Mouse (Mus musculus) liver, embryonic 12.5 days (tissue): ENCODE results near the gene Abcb4. TPM values are rescaled to one million over a fixed set of nuclear protein-coding genes. Genes with fewer than 3 reads are reported as not detected.
"Not testable (repeated sequence)": the region's sequence is repeated elsewhere in the genome, so short reads cannot be mapped to it uniquely, and the experiment has no call there.

Source experiments
- ATAC-seq: fragments of 200-750 bp; cut with Nextera tagmentation; 2 replicates; pipeline ENCODE4 v1.8.0; 2017; ENCODE audit warnings: moderate number of reproducible peaks, mild to moderate bottlenecking, moderate library complexity
- H3K27ac ChIP-seq: fragments of 300-500 bp; sonication (generic); 2 replicates; pipeline ENCODE4 v1.5.1; 2016; ENCODE audit warnings: mild to moderate bottlenecking
- H3K27me3 ChIP-seq: fragments of 300-500 bp; sonication (generic); replicated peaks from 2 replicates; pipeline ENCODE4 v1.6.1; 2016; ENCODE audit warnings: mild to moderate bottlenecking, moderate library complexity
- H3K36me3 ChIP-seq: fragments of 300-500 bp; sonication (generic); 2 replicates; pipeline ENCODE4 v1.6.1; 2016; ENCODE audit warnings: mild to moderate bottlenecking, moderate library complexity
- H3K4me1 ChIP-seq: fragments of 300-500 bp; sonication (generic); 2 replicates; pipeline ENCODE4 v1.6.1; 2016
- H3K4me2 ChIP-seq: fragments of 300-500 bp; sonication (generic); 2 replicates; pipeline ENCODE4 v1.6.1; 2016; ENCODE audit warnings: mild to moderate bottlenecking, moderate library complexity
- H3K4me3 ChIP-seq: fragments of 300-500 bp; sonication (generic); 2 replicates; pipeline ENCODE4 v1.5.1; 2016; ENCODE audit warnings: mild to moderate bottlenecking, moderate library complexity
- H3K9ac ChIP-seq: fragments of 300-500 bp; sonication (generic); 2 replicates; pipeline ENCODE4 v1.6.1; 2016; ENCODE audit warnings: mild to moderate bottlenecking, moderate library complexity
- H3K9me3 ChIP-seq: fragments of 300-500 bp; sonication (generic); replicated peaks from 2 replicates; pipeline ENCODE4 v1.6.1; 2016; ENCODE audit warnings: mild to moderate bottlenecking, moderate library complexity
- WGBS: fragments of 180-500 bp; shearing (Covaris S2); methylation state at CpG from one replicate; pipeline ENCODE4 v1.1.7; 2016; ENCODE audit not compliant: insufficient replicate concordance; 5-methylcytosine and 5-hydroxymethylcytosine counted together
- polyA plus RNA-seq: library from polyadenylated mRNA; unstranded; fragments of >200 nt; fragmentation: Nextera tagmentation; extraction: Ambion mirVana; gene quantifications from 2 replicates; pipeline ENCODE4 v1.2.1, GENCODE M21; 2016

The Abcb4 gene
- polyA plus RNA-seq, 1 experiment from 2014 or later: 37.8 TPM

- WGBS: 85% methylated on average over 5 of the region's 5 CpGs
- Histone ChIP-seq H3K9ac (no peak overlapping the region), H3K4me2 (no peak overlapping the region), H3K4me1 (no peaks in the 10 kb centered on the region), H3K27ac (no peak overlapping the region), H3K27me3 (no peaks in the 10 kb centered on the region), H3K4me3 (no peak overlapping the region), H3K9me3 (no peaks in the 10 kb centered on the region), H3K36me3 (peaks cover 75% of the 10 kb centered on the region)
- ATAC-seq: no peak
Measured at GRCm38 (mm10) chr5:8987925-8988324, 94.4 kb downstream of the Abcb4 start.

GRCm38 (mm10) chr5:8990526-8990925 lies 97.0 kb downstream of the Abcb4 start:
- 79% methylated on average over 13 of the region's 13 CpGs for WGBS
- peaks cover 66% of the 10 kb centered on the region for H3K36me3 ChIP-seq

GRCm38 (mm10) chr5:8991626-8992025 lies 98.1 kb downstream of the Abcb4 start:
- H3K27me3 ChIP-seq: no peaks in the 10 kb centered on the region
- no peak overlapping the region for H3K4me3 ChIP-seq
- peaks cover 58% of the 10 kb centered on the region for H3K36me3 ChIP-seq
- no peak overlapping the region for H3K27ac ChIP-seq
- no peak overlapping the region for H3K9ac ChIP-seq
- H3K9me3 ChIP-seq: no peaks in the 10 kb centered on the region
- peaks cover 15% of the 10 kb centered on the region for H3K4me1 ChIP-seq
- no peak for ATAC-seq
- H3K4me2 ChIP-seq: no peak overlapping the region
- WGBS: 84% methylated on average over 16 of the region's 16 CpGs

More at GRCm38 (mm10) chr5:8990526-8990925, 97.0 kb downstream of the Abcb4 start:
- H3K9me3 ChIP-seq: no peaks in the 10 kb centered on the region
- no peak for ATAC-seq
- no peak overlapping the region for H3K4me2 ChIP-seq
- no peak overlapping the region for H3K4me3 ChIP-seq
- H3K4me1 ChIP-seq: peaks cover 9% of the 10 kb centered on the region; the same call in 1 of the 2 replicates
- H3K27me3 ChIP-seq: no peaks in the 10 kb centered on the region
- no peak overlapping the region for H3K27ac ChIP-seq
- no peak overlapping the region for H3K9ac ChIP-seq

GRCm38 (mm10) chr5:8995966-8996685 lies 102.6 kb downstream of the Abcb4 start:
- Histone ChIP-seq H3K36me3 (peaks cover 25% of the 10 kb centered on the region), H3K4me1 (peaks cover 27% of the 10 kb centered on the region), H3K27me3 (no peaks in the 10 kb centered on the region), H3K27ac (peak overlapping the region; percentile 87), H3K9ac (peak overlapping the region; percentile 79), H3K4me2 (peak overlapping the region; percentile 80), H3K4me3 (peak overlapping the region; percentile 82), H3K9me3 (no peaks in the 10 kb centered on the region)
- ATAC-seq: no peak
- WGBS: 6% methylated on average over 13 of the region's 13 CpGs

GRCm38 (mm10) chr5:8996686-8997512 lies 103.4 kb downstream of the Abcb4 start, which contains the start of gene Crot:
Crot (minus strand) TSS chr5:8997324.
- no peaks in the 10 kb centered on the region for H3K9me3 ChIP-seq
- H3K9ac ChIP-seq: peak within 1 kb of the TSS; percentile 79
- no peaks in the 10 kb centered on the region for H3K27me3 ChIP-seq
- H3K36me3 ChIP-seq: peaks cover 17% of the 10 kb centered on the region
- peak; percentile 97 for ATAC-seq
- H3K4me1 ChIP-seq: peaks cover 27% of the 10 kb centered on the region
- under 1% methylated on average over 46 of the region's 57 CpGs for WGBS
- peak within 1 kb of the TSS; percentile 80 for H3K4me2 ChIP-seq
- peak within 1 kb of the TSS; percentile 82 for H3K4me3 ChIP-seq
- peak within 1 kb of the TSS; percentile 87 for H3K27ac ChIP-seq

- H3K4me2 ChIP-seq: peak overlapping the region; percentile 80
- peak overlapping the region; percentile 87 for H3K27ac ChIP-seq
- peak overlapping the region; percentile 82 for H3K4me3 ChIP-seq
- peak; percentile 4 for ATAC-seq
- peak overlapping the region; percentile 79 for H3K9ac ChIP-seq
- H3K27me3 ChIP-seq: no peaks in the 10 kb centered on the region
- no peaks in the 10 kb centered on the region for H3K9me3 ChIP-seq
- H3K36me3 ChIP-seq: peaks cover 12% of the 10 kb centered on the region
- H3K4me1 ChIP-seq: peaks cover 27% of the 10 kb centered on the region
- whole genome bisulfite sequencing: 9% methylated on average over 8 of the region's 8 CpGs
Measured at GRCm38 (mm10) chr5:8997513-8997895, 104.0 kb downstream of the Abcb4 start.

GRCm38 (mm10) chr5:8999108-8999507 lies 105.6 kb downstream of the Abcb4 start:
- H3K4me3 ChIP-seq: no peak overlapping the region
- no peak overlapping the region for H3K4me2 ChIP-seq
- 44% methylated on average over 4 of the region's 4 CpGs for WGBS
- H3K27ac ChIP-seq: 0 out of 2 replicates have a peak overlapping the region, but pooled peaks have one; percentile 21
- no peak overlapping the region for H3K9ac ChIP-seq
- no peaks in the 10 kb centered on the region for H3K36me3 ChIP-seq
- no peaks in the 10 kb centered on the region for H3K9me3 ChIP-seq
- ATAC-seq: no peak
- H3K27me3 ChIP-seq: no peaks in the 10 kb centered on the region
- H3K4me1 ChIP-seq: peaks cover 27% of the 10 kb centered on the region

- not testable (repeated sequence) for H3K36me3 ChIP-seq, H3K4me3 ChIP-seq, H3K9ac ChIP-seq, ATAC-seq, H3K9me3 ChIP-seq, H3K4me2 ChIP-seq, H3K27ac ChIP-seq, H3K27me3 ChIP-seq
- H3K4me1 ChIP-seq: peaks cover 21% of the 10 kb centered on the region
- WGBS: 62% methylated on average over 7 of the region's 7 CpGs
Measured at GRCm38 (mm10) chr5:9000006-9000405, 106.5 kb downstream of the Abcb4 start.

- not testable (repeated sequence) for ATAC-seq, H3K4me2 ChIP-seq, H3K9ac ChIP-seq, H3K9me3 ChIP-seq, H3K36me3 ChIP-seq, H3K27me3 ChIP-seq, H3K27ac ChIP-seq, H3K4me1 ChIP-seq, H3K4me3 ChIP-seq
- WGBS: 47% methylated on average over 3 of the region's 3 CpGs
Measured at GRCm38 (mm10) chr5:9006585-9006984, 113.1 kb downstream of the Abcb4 start.

Other genes starting within 250 kb of the Abcb4 start
- 0.26 and 0.27 TPM in 2 replicates for gene Abcb1a, start 233.6 kb upstream of the Abcb4 start, polyA plus RNA-seq
- 0.89 and 1.2 TPM in 2 replicates for gene Abcb1b, start 95.6 kb upstream of the Abcb4 start, polyA plus RNA-seq
- gene Crot, start 103.6 kb downstream of the Abcb4 start, polyA plus RNA-seq: 30.1 and 31.4 TPM in 2 replicates
- 12.3 and 13.0 TPM in 2 replicates for gene Tmem243, start 207.0 kb downstream of the Abcb4 start, polyA plus RNA-seq